Mouse (Mus musculus): ENCODE results near the gene Tuba1c. TPM values are rescaled to one million over a fixed set of nuclear protein-coding genes. Genes with fewer than 3 reads are reported as not detected.
A peak's percentile ranks its signal among the peaks of the same experiment; 100 is the strongest.

The Tuba1c gene
- polyA plus RNA-seq, 1 experiment from 2014 or later, result 20.8 TPM

DNA sequence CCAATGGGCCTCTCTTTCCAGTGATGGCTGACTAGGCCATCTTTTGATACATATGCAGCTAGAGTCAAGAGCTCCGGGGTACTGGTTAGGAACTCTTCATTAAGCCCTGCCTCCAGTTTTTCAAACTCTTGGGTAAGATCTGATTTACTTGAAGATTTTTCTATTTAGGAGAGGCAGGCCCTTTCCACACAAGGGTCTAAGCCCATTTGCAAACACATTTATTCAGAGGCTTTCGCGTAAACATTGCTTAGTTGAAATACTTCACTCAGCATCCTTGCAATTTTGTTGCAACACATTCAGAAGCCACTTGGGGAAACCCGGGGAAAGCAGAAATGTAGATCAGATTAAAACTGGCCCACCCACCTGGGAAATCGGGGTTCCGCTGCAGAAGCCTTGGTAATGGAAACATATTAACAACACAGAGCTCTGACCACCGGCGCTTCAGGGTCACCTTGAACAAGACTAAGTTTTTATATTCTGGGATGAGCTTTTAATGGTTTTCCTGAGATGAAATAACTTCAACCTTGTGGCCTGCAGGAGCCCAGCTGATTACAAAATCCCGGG lies 34.7 kb upstream of the Tuba1c start:
- H3K36me3 ChIP-seq (ENCODE audit: control insufficient read depth, insufficient read depth, low read length), result no peaks in the 10 kb centered on the region
- H3K9ac ChIP-seq (ENCODE audit: low read depth, low read length), result no peak overlapping the region
- no peaks in the 10 kb centered on the region for H3K9me3 ChIP-seq (ENCODE audit: control insufficient read depth, low read length)
- H3K4me3 ChIP-seq (ENCODE audit: low read length), result no peak overlapping the region
- H3K27me3 ChIP-seq (replicated peaks; ENCODE audit: control insufficient read depth, insufficient read depth, low read length), result no peaks in the 10 kb centered on the region
- no peak overlapping the region for H3K4me2 ChIP-seq (ENCODE audit: low read length)
- H3K27ac ChIP-seq (ENCODE audit: low read depth, low read length), result no peak overlapping the region
- peaks cover 30% of the 10 kb centered on the region for H3K4me1 ChIP-seq (ENCODE audit: control insufficient read depth, insufficient read depth, low read depth, low read length)
- ATAC-seq, result no peak
- 70% methylated on average over 9 of the region's 9 CpGs for WGBS

DNA sequence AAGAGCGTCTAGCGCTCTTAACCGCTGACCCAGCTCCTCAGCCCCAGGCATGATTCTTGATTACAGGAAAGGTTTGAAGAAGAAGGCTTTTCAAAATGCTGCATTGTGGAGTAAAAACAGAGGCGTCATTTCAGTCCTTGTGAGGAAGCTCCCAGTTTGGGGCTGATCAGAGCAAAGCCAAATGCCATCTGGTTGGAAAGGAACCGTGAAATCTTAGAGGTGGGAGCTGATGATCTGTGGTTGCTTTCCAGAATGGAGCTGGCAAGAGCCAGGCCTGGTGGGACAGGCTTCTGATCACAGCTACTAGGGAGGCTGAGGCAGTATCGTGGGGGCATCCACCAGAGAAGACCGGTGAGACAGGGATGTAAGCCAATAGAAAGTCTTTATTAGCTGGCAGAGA lies 32.9 kb upstream of the Tuba1c start:
- no peak overlapping the region for H3K4me2 ChIP-seq (ENCODE audit: low read length)
- ATAC-seq, result no peak
- peaks cover 24% of the 10 kb centered on the region for H3K4me1 ChIP-seq (ENCODE audit: control insufficient read depth, insufficient read depth, low read depth, low read length)
- 69% methylated on average over 7 of the region's 7 CpGs for WGBS
- no peaks in the 10 kb centered on the region for H3K27me3 ChIP-seq (replicated peaks; ENCODE audit: control insufficient read depth, insufficient read depth, low read length)
- no peaks in the 10 kb centered on the region for H3K9me3 ChIP-seq (ENCODE audit: control insufficient read depth, low read length)
- no peaks in the 10 kb centered on the region for H3K36me3 ChIP-seq (ENCODE audit: control insufficient read depth, insufficient read depth, low read length)
- H3K4me3 ChIP-seq (ENCODE audit: low read length), result no peak overlapping the region
- H3K27ac ChIP-seq (ENCODE audit: low read depth, low read length), result no peak overlapping the region; the same call in 1 of the 2 replicates
- H3K9ac ChIP-seq (ENCODE audit: low read depth, low read length), result no peak overlapping the region

DNA sequence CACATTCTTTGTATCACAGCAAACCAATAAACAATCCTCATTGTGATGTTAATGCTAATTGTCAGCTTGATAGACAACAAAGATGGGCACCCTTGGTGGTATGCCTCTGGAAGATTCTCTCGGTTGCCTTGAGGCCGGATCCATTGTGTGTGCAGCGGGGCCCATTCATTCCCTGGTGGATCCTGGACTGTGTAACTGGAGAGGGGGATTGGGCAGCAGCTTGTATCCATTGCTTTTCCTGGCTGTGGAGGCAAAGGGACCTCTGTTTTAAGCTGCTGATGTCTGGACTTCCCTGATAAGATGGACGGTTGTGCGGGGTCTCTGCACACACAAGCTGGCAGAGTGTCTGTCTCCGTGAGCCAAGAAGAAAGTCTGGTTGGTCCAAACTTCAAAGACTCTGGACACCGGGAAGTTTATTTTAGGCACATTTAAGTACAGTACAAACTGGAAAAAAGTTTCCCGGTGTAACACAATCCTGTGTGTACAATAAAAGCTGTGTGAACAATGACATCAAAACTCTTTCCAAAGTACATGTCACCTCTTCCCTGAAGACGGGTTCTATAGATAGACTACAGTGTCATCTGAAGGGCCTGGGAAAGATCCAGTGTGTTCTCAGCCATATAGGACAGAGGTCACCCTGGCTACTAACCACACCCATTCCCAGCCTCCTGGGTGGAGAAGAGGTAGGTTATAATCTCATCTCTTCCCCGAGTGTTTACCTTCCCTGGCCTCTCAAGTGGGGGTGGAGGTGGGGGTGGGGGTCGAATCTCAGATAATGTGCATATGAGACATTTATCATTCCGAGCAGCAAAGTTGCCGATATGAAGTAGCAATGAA lies 31.5 kb upstream of the Tuba1c start:
- no peak overlapping the region for H3K9ac ChIP-seq (ENCODE audit: low read depth, low read length)
- no peaks in the 10 kb centered on the region for H3K36me3 ChIP-seq (ENCODE audit: control insufficient read depth, insufficient read depth, low read length)
- H3K9me3 ChIP-seq (ENCODE audit: control insufficient read depth, low read length), result no peaks in the 10 kb centered on the region
- H3K4me3 ChIP-seq (ENCODE audit: low read length), result no peak overlapping the region
- peaks cover 17% of the 10 kb centered on the region for H3K4me1 ChIP-seq (ENCODE audit: control insufficient read depth, insufficient read depth, low read depth, low read length)
- WGBS, result 34% methylated on average over 13 of the region's 13 CpGs
- no peak overlapping the region for H3K27ac ChIP-seq (ENCODE audit: low read depth, low read length)
- no peaks in the 10 kb centered on the region for H3K27me3 ChIP-seq (replicated peaks; ENCODE audit: control insufficient read depth, insufficient read depth, low read length)
- no peak overlapping the region for H3K4me2 ChIP-seq (ENCODE audit: low read length)
- ATAC-seq, result no peak

DNA sequence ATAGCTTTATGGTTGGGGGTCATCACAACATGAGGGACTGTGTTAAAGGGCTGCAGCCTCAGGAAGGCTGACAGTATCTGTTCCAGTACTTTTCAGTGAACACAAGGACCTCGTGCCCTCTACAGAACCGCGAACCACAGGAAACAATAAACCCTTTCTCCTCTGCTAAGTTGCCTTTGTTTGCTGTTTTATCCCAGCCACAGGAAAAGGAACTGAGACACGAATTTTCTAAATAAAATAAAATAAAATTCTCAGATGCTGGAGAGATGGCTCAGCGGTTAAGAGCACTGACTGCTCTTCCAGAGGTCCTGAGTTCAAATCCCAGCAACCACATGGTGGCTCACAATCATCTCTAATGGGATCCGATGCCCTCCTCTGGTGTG lies 30.9 kb upstream of the Tuba1c start:
- H3K4me3 ChIP-seq (ENCODE audit: low read length), result no peak overlapping the region
- H3K4me2 ChIP-seq (ENCODE audit: low read length), result no peak overlapping the region
- H3K9ac ChIP-seq (ENCODE audit: low read depth, low read length), result no peak overlapping the region
- ATAC-seq, result no peak
- H3K27me3 ChIP-seq (replicated peaks; ENCODE audit: control insufficient read depth, insufficient read depth, low read length), result no peaks in the 10 kb centered on the region
- H3K4me1 ChIP-seq (ENCODE audit: control insufficient read depth, insufficient read depth, low read depth, low read length), result peaks cover 17% of the 10 kb centered on the region
- no peak overlapping the region for H3K27ac ChIP-seq (ENCODE audit: low read depth, low read length)
- 36% methylated on average over 6 of the region's 6 CpGs for WGBS
- no peaks in the 10 kb centered on the region for H3K9me3 ChIP-seq (ENCODE audit: control insufficient read depth, low read length)
- H3K36me3 ChIP-seq (ENCODE audit: control insufficient read depth, insufficient read depth, low read length), result no peaks in the 10 kb centered on the region

DNA sequence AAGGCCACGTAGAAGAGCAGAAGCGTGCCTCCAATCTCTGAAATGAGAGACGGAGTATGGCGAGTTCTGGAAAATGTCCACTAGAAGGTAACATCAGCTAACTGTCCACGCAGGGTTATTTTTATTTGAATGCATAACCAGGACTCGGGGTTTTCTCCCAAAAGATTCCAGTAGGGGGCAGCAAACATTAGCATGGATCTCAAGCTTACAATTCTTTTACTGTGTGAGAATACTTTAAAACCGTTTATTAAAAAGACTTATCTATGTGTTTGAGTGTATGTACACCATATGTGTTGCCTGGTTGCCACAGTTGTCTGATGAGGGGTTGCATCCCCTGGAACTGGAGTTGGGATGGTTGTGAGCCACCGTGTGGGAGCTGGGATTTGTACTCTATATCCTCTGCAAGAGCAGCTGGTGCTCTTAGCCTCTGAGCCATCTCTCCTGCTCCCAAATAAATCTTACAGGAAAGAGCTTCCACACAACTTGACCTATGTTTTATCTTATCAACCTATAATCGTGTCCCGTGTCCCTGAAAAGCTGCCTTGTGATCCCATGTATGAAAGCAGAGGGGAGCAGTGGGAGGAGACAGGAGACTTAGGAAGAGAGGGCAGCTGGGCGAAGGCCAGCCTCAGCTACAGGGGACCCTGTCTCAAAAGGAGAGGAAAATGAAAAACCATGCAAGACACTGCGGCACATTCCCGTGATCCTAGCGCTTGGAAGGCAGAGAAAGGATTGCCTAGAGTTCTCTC lies 29.0 kb upstream of the Tuba1c start:
- no peaks in the 10 kb centered on the region for H3K9me3 ChIP-seq (ENCODE audit: control insufficient read depth, low read length)
- H3K9ac ChIP-seq (ENCODE audit: low read depth, low read length), result no peak overlapping the region
- H3K27ac ChIP-seq (ENCODE audit: low read depth, low read length), result peak overlapping the region; percentile 24; the same call in 1 of the 2 replicates
- H3K36me3 ChIP-seq (ENCODE audit: control insufficient read depth, insufficient read depth, low read length), result no peaks in the 10 kb centered on the region
- 40% methylated on average over 14 of the region's 14 CpGs for WGBS
- H3K4me2 ChIP-seq (ENCODE audit: low read length), result peak overlapping the region; percentile 51; the same call in 1 of the 2 replicates
- H3K4me1 ChIP-seq (ENCODE audit: control insufficient read depth, insufficient read depth, low read depth, low read length), result peaks cover 15% of the 10 kb centered on the region
- H3K4me3 ChIP-seq (ENCODE audit: low read length), result no peak overlapping the region
- ATAC-seq, result no peak
- no peaks in the 10 kb centered on the region for H3K27me3 ChIP-seq (replicated peaks; ENCODE audit: control insufficient read depth, insufficient read depth, low read length)

DNA sequence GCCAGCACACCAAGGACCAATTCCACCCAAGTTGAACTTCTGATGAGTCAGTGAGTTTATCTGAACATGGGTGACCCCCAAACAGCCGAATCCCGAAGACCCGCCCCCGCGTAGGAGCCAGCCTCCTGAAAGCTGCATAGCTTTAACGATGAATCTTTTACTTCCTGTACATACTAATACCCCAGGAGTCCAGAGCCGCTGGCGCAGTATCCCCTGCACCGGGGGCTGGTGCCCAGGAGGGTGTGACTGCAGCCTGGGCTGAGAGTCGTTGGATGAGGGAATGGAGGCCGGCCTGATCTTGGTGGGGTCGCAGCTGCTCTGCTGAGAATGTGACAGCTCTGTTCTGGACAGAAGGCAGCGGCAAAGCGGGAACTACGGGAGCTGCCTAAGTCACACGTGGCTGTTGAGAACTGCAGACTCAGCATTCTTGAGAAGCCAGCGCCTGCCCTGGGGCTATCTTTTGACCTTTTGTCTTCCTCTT lies 28.2 kb upstream of the Tuba1c start:
- 0 out of 2 replicates have a peak, but pooled peaks have one; percentile 32 for ATAC-seq
- Histone ChIP-seq H3K4me2 (ENCODE audit: low read length) (peak overlapping the region; percentile 51), H3K4me1 (ENCODE audit: control insufficient read depth, insufficient read depth, low read depth, low read length) (peaks cover 15% of the 10 kb centered on the region), H3K27ac (ENCODE audit: low read depth, low read length) (no peak overlapping the region), H3K36me3 (ENCODE audit: control insufficient read depth, insufficient read depth, low read length) (no peaks in the 10 kb centered on the region), H3K9ac (ENCODE audit: low read depth, low read length) (peak overlapping the region; percentile 28; the same call in 1 of the 2 replicates), H3K27me3 (replicated peaks; ENCODE audit: control insufficient read depth, insufficient read depth, low read length) (no peaks in the 10 kb centered on the region), H3K9me3 (ENCODE audit: control insufficient read depth, low read length) (no peaks in the 10 kb centered on the region), H3K4me3 (ENCODE audit: low read length) (peak overlapping the region; percentile 20)
- 14% methylated on average over 14 of the region's 17 CpGs for WGBS

DNA sequence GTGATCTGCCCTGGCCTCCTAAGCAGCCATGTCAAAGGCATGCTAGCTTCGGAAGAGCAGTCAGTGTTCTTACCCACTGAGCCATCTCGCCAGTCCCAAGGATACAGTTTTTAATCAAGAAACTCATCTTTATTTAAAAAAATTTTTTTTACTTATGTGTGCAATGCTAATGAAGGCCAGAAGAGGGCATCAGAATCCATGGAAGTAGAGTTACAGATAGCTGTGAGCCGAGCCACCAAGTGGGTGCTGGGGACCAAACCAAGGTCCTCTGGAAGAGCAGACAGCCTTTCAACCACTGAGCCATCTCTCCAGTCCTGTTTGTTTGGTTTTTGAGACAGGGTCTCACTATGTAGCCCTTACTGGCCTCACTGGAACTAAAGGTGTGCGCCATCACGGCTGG lies 26.1 kb upstream of the Tuba1c start:
- H3K4me2 ChIP-seq (ENCODE audit: low read length), result no peak overlapping the region
- no peaks in the 10 kb centered on the region for H3K9me3 ChIP-seq (ENCODE audit: control insufficient read depth, low read length)
- 96% methylated on average over 5 of the region's 5 CpGs for WGBS
- no peaks in the 10 kb centered on the region for H3K36me3 ChIP-seq (ENCODE audit: control insufficient read depth, insufficient read depth, low read length)
- no peak overlapping the region for H3K9ac ChIP-seq (ENCODE audit: low read depth, low read length)
- ATAC-seq, result no peak
- no peaks in the 10 kb centered on the region for H3K27me3 ChIP-seq (replicated peaks; ENCODE audit: control insufficient read depth, insufficient read depth, low read length)
- H3K27ac ChIP-seq (ENCODE audit: low read depth, low read length), result no peak overlapping the region
- H3K4me1 ChIP-seq (ENCODE audit: control insufficient read depth, insufficient read depth, low read depth, low read length), result peaks cover 13% of the 10 kb centered on the region
- no peak overlapping the region for H3K4me3 ChIP-seq (ENCODE audit: low read length)

DNA sequence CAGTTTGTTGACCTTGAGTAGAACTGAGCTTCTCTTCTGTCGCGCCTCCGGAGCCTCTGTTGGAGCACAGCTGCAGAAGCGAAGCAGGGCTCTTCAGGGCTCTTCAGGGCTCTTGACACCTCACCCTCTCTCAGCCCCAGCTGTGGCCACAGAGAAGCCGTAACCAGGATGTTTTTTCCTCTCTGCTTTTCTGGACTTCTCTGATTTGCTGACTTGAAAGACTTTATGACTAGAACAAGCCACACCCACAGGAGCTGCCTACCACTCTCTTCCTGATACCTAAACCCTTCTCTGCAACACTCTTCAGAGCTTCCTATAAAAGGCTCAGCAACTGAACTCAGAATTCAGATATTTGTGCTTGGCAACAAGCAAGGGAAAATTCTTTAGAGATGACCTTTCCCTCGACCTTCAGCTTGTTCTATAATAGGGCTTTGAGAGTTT lies 20.9 kb upstream of the Tuba1c start:
- no peak for ATAC-seq
- H3K4me3 ChIP-seq (ENCODE audit: low read length), result no peak overlapping the region
- H3K4me2 ChIP-seq (ENCODE audit: low read length), result no peak overlapping the region

DNA sequence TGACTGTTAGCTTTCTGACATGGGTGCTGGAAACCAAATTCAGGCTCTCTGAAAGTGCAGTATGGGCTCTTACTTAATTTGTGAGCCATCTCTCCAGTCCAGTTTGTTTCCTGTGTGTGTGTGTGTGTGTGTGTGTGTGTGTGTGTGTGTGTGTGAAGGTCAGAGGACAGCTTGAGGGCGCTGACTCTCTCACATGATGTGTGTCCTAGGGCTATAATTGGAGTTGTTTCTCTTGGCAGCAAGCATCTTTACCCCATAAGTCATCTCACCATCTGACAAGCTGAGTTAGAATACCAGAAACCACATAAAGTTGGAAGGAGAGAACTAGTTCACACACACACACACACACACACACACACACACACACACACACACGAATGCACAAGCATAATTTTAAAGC lies 18.8 kb upstream of the Tuba1c start:
- no peak overlapping the region for H3K9ac ChIP-seq (ENCODE audit: low read depth, low read length)
- no peaks in the 10 kb centered on the region for H3K27me3 ChIP-seq (replicated peaks; ENCODE audit: control insufficient read depth, insufficient read depth, low read length)
- no peaks in the 10 kb centered on the region for H3K9me3 ChIP-seq (ENCODE audit: control insufficient read depth, low read length)
- 78% methylated on average over 2 of the region's 2 CpGs for WGBS
- no peak overlapping the region for H3K4me3 ChIP-seq (ENCODE audit: low read length)
- no peaks in the 10 kb centered on the region for H3K4me1 ChIP-seq (ENCODE audit: control insufficient read depth, insufficient read depth, low read depth, low read length)
- no peak for ATAC-seq
- H3K27ac ChIP-seq (ENCODE audit: low read depth, low read length), result no peak overlapping the region
- no peaks in the 10 kb centered on the region for H3K36me3 ChIP-seq (ENCODE audit: control insufficient read depth, insufficient read depth, low read length)
- no peak overlapping the region for H3K4me2 ChIP-seq (ENCODE audit: low read length)

More for the DNA sequence above, 20.9 kb upstream of the Tuba1c start:
- H3K27me3 ChIP-seq (replicated peaks; ENCODE audit: control insufficient read depth, insufficient read depth, low read length), result no peaks in the 10 kb centered on the region
- H3K9ac ChIP-seq (ENCODE audit: low read depth, low read length), result no peak overlapping the region
- no peaks in the 10 kb centered on the region for H3K36me3 ChIP-seq (ENCODE audit: control insufficient read depth, insufficient read depth, low read length)
- no peaks in the 10 kb centered on the region for H3K4me1 ChIP-seq (ENCODE audit: control insufficient read depth, insufficient read depth, low read depth, low read length)
- WGBS, result 79% methylated on average over 6 of the region's 6 CpGs
- H3K9me3 ChIP-seq (ENCODE audit: control insufficient read depth, low read length), result no peaks in the 10 kb centered on the region
- no peak overlapping the region for H3K27ac ChIP-seq (ENCODE audit: low read depth, low read length)
